Mouse (Mus musculus) thymus, postnatal 0 days (tissue): ENCODE measurements at regions not wholly inside any gene's neighbourhood (a gene's known extent, or its start where the extent isn't known, plus 50 kb on each side); places are given as distances from the start of the nearest gene placed in this dataset.

Source experiments
- DNase-seq: peaks from one replicate; pipeline ENCODE4 v3.0.0-alpha.2; 2015; ENCODE audit warnings: low spot score

GRCm38 (mm10) chr1:186241112-186241511, 124.0 kb upstream of the Lyplal1 start:
- no peak for DNase-seq

- no peak for DNase-seq
These were observed 120.4 kb upstream of the Lyplal1 start for GRCm38 (mm10) chr1:186237556-186237955.

DNA sequence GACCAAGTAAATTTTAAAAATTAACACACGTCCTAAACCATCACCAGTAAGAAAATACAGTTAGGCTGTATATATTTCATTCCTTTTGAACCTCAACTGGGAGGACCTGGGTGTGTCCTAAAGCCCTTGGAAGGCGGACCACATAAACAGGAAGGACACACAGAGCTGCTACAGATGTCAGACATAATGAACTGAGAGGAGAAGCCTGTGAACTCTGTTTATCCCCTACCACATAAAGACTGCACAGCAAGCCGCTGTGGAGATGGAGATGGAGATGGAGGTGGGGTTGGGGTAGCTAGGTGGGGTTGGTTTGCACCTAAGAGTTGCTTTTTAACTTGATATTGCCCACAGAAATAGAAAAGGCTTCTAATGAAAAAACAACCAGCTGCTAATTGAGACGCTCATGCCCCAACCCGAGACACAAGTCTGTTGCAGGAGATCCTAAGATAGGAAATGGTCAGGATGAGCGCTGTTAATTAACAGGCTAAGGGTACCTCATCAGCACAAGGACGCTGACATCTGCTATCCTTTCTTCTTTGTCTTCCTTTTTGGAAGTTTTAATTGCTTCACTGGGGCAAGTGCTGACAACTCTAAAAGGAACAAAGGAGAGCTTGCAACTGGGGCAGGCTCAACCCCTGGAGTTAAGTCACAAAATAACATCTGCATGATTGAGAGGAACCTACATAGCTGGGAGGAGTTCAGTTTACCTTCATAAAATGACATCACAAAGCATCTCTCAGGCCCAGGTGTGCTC, 119.3 kb upstream of the Lyplal1 start:
- DNase-seq: no peak

GRCm38 (mm10) chr1:186234536-186234935, 117.4 kb upstream of the Lyplal1 start:
- DNase-seq: no peak

- no peak for DNase-seq
These were observed 113.4 kb upstream of the Lyplal1 start for GRCm38 (mm10) chr1:186230476-186230875.

DNA sequence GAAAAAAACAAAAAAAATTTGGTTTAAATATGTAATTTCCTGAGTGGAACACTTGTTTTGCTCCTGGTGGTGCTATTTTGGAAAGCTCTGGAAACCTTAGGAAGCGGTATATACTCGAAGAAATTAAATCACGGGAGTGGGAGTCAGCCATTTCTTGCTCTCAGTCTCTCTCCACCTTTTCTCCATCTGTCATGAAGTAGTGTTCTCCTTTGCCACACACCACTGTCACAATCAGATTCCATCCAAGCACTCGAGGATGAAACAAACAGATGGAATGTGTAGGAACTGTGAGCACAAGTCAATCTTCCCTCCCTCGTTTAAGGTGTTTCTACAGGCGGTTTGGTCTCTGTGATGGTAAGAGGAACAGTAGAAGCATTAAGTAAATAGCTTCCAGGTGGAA, 112.7 kb upstream of the Lyplal1 start:
- no peak for DNase-seq

DNA sequence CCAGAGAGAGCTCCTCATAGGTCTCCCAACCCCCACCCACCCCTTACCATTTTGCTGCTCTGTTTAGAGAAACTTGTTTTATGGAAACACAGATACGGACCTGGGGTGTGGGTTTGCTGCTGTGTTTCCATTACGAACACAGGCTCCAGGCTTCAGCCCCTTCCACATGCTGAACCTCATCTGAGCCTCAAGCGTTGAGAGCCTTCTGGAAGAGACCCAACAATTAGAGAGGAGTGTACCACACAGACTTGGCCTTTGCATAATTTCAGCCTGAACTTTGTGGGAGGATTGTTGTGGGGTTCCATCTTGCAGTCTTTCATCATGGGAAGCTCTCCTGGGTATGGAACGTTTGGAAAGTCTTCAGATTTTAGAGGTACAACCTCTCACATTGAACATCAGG, 111.3 kb upstream of the Lyplal1 start:
- DNase-seq: no peak

GRCm38 (mm10) chr1:186224231-186224630, 107.1 kb upstream of the Lyplal1 start:
- no peak for DNase-seq

GRCm38 (mm10) chr1:186223417-186223816, 106.3 kb upstream of the Lyplal1 start:
- no peak for DNase-seq

- DNase-seq: no peak
These were observed 101.9 kb upstream of the Lyplal1 start for GRCm38 (mm10) chr1:186218995-186219394.

DNA sequence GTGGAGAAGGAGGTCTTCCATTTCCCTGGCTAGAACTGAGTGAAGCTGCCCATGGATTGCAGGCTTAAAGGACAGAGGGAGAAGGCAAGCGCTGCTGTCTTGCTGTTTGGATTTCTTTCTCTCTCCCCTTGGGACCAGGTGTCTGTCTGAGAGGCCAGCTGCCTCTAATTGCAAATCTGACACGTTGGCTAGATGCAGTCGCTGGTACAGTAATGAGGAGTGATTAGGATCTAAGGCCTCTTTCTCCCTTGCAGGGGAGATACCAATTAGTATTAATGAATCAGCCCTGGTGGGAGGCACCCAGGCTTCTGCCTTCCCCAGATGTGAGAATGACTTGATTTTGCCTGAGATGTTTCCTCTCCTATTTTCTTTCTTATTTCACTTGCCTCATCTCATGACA, 100.1 kb upstream of the Lyplal1 start:
- DNase-seq: no peak

GRCm38 (mm10) chr1:186204151-186204550, 87.0 kb upstream of the Lyplal1 start:
- no peak for DNase-seq

DNA sequence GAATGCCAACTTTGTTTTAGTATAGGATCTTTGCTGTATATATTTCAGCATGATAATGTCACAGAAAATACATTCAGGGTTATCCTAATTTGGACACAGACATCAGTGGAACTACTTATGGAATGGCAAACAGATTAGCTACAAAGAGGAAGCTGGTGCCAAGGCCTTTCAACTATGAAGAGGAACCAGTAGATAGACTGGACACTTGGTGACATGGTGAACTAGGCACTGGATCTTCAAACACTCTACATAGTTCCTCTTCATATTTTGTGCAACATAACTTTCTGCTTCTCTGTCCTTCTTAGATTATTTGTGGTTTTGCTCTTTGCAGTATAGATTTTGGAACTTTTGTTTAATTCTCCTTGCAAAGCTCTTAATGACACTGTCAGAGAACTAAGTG, 85.4 kb upstream of the Lyplal1 start:
- DNase-seq: no peak

GRCm38 (mm10) chr1:186198391-186198790, 81.3 kb upstream of the Lyplal1 start:
- DNase-seq: no peak

- DNase-seq: no peak
These were observed 79.9 kb upstream of the Lyplal1 start for GRCm38 (mm10) chr1:186197057-186197456.

DNA sequence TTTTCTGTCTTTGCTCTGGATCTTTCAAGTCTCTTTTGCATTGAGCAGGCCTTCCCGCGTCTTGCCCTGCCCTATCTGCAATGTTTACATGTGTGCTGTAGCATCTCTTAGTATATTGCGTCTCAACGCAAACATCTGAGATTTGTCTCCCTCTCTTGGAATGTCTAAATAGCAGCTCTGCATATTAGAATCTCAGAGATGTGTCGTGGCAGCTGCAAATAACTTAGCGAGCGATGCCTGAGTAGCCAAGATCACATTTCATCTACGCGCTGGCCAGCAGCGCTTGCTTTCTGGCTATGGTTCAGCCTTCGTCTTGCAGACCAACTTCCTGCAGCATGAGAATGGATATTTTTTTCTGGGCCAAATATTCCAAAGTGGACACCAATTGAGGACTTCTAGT, 72.3 kb upstream of the Lyplal1 start:
- no peak for DNase-seq

- no peak for DNase-seq
These were observed 70.3 kb upstream of the Lyplal1 start for GRCm38 (mm10) chr1:186187372-186187771.

DNA sequence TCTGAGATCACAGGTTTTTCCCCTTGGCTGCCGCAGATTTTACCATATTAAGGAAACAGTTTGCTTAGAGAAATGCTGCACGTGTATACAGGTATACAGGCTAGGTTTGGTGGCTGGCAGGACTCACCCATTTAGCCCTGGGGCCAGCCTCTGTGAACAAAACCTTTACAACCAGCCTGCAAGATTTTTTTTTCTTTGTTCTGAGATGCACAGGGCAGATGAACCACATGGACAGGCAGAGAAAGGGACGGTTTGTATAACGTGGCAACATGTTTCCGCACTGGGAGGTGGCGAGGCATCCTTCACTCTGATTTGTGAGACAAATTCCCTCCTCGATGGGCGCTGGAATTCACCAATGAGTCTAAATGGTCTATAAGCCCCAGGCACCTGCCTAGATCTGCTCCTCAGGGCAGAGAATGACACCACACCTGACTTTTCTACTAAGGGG, 66.1 kb upstream of the Lyplal1 start:
- DNase-seq: no peak

- no peak for DNase-seq
These were observed 65.5 kb upstream of the Lyplal1 start for GRCm38 (mm10) chr1:186182498-186183203.

- no peak for DNase-seq
These were observed 59.9 kb upstream of the Lyplal1 start for GRCm38 (mm10) chr1:186177019-186177418.

GRCm38 (mm10) chr1:186173472-186174014, 56.4 kb upstream of the Lyplal1 start:
- no peak for DNase-seq

- no peak for DNase-seq
These were observed 54.6 kb upstream of the Lyplal1 start for GRCm38 (mm10) chr1:186171691-186172090.
